Mouse (Mus musculus) gastrocnemius, postnatal 4 days (tissue): ENCODE results near the gene Med9. TPM values are rescaled to one million over a fixed set of nuclear protein-coding genes. Genes with fewer than 3 reads are reported as not detected.
"Not testable (repeated sequence)": the region's sequence is repeated elsewhere in the genome, so short reads cannot be mapped to it uniquely, and the experiment has no call there.

Source experiments
- DNase-seq, 2 experiments: peaks; one replicate each; pipeline ENCODE4 v3.0.0; 2021 to 2022; ENCODE audit warnings: low spot score in 2 of 2, mixed read lengths in 2 of 2
- total RNA-seq, 2 experiments: library from RNA; stranded (reverse); gene quantifications; 2 replicates each; pipeline ENCODE4 v1.2.3; 2021

Med9 gene
- total RNA-seq, 2 experiments from 2014 or later = 20.1 to 21.9 TPM

GRCm38 (mm10) chr11:59941391-59941790 is 6.6 kb upstream of the Med9 start:
- no peak for DNase-seq

GRCm38 (mm10) chr11:59944855-59945254 is 3.2 kb upstream of the Med9 start:
- DNase-seq = not testable (repeated sequence)

- no peak for DNase-seq
These were observed 378 bp downstream of the Med9 start for GRCm38 (mm10) chr11:59948401-59948767.

GRCm38 (mm10) chr11:59952892-59953291 is 4.9 kb downstream of the Med9 start:
- DNase-seq = no peak

GRCm38 (mm10) chr11:59956749-59957148 is 8.7 kb downstream of the Med9 start:
- no peak for DNase-seq

- DNase-seq = no peak
These were observed 11.4 kb downstream of the Med9 start for GRCm38 (mm10) chr11:59959453-59959852.

GRCm38 (mm10) chr11:59960476-59961337 is 12.7 kb downstream of the Med9 start:
- DNase-seq = no peak

GRCm38 (mm10) chr11:59961338-59961875 is 13.4 kb downstream of the Med9 start:
- no peak for DNase-seq

GRCm38 (mm10) chr11:59962590-59962989 is 14.6 kb downstream of the Med9 start:
- DNase-seq = no peak

- no peak for DNase-seq
These were observed 15.6 kb downstream of the Med9 start for GRCm38 (mm10) chr11:59963364-59964162.

- DNase-seq = no peak
These were observed 16.3 kb downstream of the Med9 start for GRCm38 (mm10) chr11:59964163-59964758.

- peak in 1 of 2 experiments; percentile 67 for DNase-seq
These were observed 16.8 kb downstream of the Med9 start, which contains the start of gene Rasd1 for GRCm38 (mm10) chr11:59964818-59965217. Rasd1 (minus strand) TSS chr11:59964944.

GRCm38 (mm10) chr11:59965227-59966101 is 17.5 kb downstream of the Med9 start:
- DNase-seq = peak; percentile 56 to 79

- no peak for DNase-seq
These were observed 18.1 kb downstream of the Med9 start for GRCm38 (mm10) chr11:59966102-59966483.

GRCm38 (mm10) chr11:59967765-59968164 is 19.8 kb downstream of the Med9 start:
- no peak for DNase-seq

GRCm38 (mm10) chr11:59970780-59971179 is 22.8 kb downstream of the Med9 start:
- DNase-seq = no peak

GRCm38 (mm10) chr11:59971691-59972090 is 23.7 kb downstream of the Med9 start:
- DNase-seq = no peak

GRCm38 (mm10) chr11:59973389-59973788 is 25.4 kb downstream of the Med9 start:
- DNase-seq = no peak

GRCm38 (mm10) chr11:59975241-59975640 is 27.2 kb downstream of the Med9 start:
- no peak for DNase-seq

GRCm38 (mm10) chr11:59977831-59978230 is 29.8 kb downstream of the Med9 start:
- DNase-seq = no peak
